Mouse (Mus musculus) lung, postnatal 0 days (tissue): ENCODE measurements around the gene Glt6d1. TPM values are rescaled to one million over a fixed set of nuclear protein-coding genes. Genes with fewer than 3 reads are reported as not detected.

Experiments
- ATAC-seq: fragments of 200-750 bp; cut with Nextera tagmentation; 2 replicates; pipeline ENCODE4 v1.8.0; 2017; ENCODE audit warnings: moderate library complexity
- DNase-seq: peaks from one replicate; pipeline ENCODE4 v3.0.0-alpha.2; 2016; ENCODE audit warnings: low spot score
- H3K27ac ChIP-seq: fragments of 300-500 bp; sonication (generic); 2 replicates; pipeline ENCODE4 v1.5.1; 2014; ENCODE audit warnings: antibody characterized with exemption, mild to moderate bottlenecking, low read length, mixed read lengths
- H3K27me3 ChIP-seq: fragments of 300-500 bp; sonication (generic); replicated peaks from 2 replicates; pipeline ENCODE4 v1.6.1; 2014; ENCODE audit warnings: low read length, mixed read lengths; ENCODE audit not compliant: insufficient read depth
- H3K36me3 ChIP-seq: fragments of 300-500 bp; sonication (generic); 2 replicates; pipeline ENCODE4 v1.6.1; 2014; ENCODE audit warnings: low read length, mixed read lengths; ENCODE audit not compliant: insufficient read depth
- H3K4me1 ChIP-seq: fragments of 300-500 bp; sonication (generic); 2 replicates; pipeline ENCODE4 v1.6.1; 2014; ENCODE audit warnings: antibody characterized with exemption, low read depth, low read length, mixed read lengths; ENCODE audit not compliant: insufficient read depth
- H3K4me2 ChIP-seq: fragments of 300-500 bp; sonication (generic); replicated peaks from 2 replicates; pipeline ENCODE4 v1.6.1; 2014; ENCODE audit warnings: low read depth, mild to moderate bottlenecking, low read length, moderate library complexity, mixed read lengths
- H3K4me3 ChIP-seq: fragments of 300-500 bp; sonication (generic); 2 replicates; pipeline ENCODE4 v1.5.1; 2014; ENCODE audit warnings: low read depth, low read length
- H3K9ac ChIP-seq: fragments of 300-500 bp; sonication (generic); replicated peaks from 2 replicates; pipeline ENCODE4 v1.6.1; 2014; ENCODE audit warnings: low read depth, mild to moderate bottlenecking
- H3K9me3 ChIP-seq: fragments of 300-500 bp; sonication (generic); 2 replicates; pipeline ENCODE4 v1.6.1; 2016; ENCODE audit warnings: low read length, mixed read lengths
- CTCF ChIP-seq: IDR thresholded peaks from 2 replicates; pipeline ENCODE4 v1.5.1; 2016; ENCODE audit warnings: antibody characterized with exemption, mild to moderate bottlenecking
- EP300 ChIP-seq: IDR thresholded peaks from 2 replicates; pipeline ENCODE4 v1.6.1; 2016; ENCODE audit warnings: antibody characterized with exemption, mild to moderate bottlenecking, control low read depth
- WGBS: fragments of 180-500 bp; shearing (Covaris S2); extraction: QIAGEN DNeasy Blood & Tissue Kit; methylation state at CpG from one replicate; pipeline ENCODE4 v1.1.7; 2014; 5-methylcytosine and 5-hydroxymethylcytosine counted together
- polyA plus RNA-seq: library from polyadenylated mRNA; unstranded; fragments of >200 nt; fragmentation: Nextera tagmentation; extraction: Ambion mirVana; gene quantifications from 2 replicates; pipeline ENCODE4 v1.2.1, GENCODE M21; 2015

The Glt6d1 gene
- polyA plus RNA-seq, 1 experiment from 2014 or later, result not detected

- TF ChIP-seq EP300 (no peak), CTCF (no peak)
- Histone ChIP-seq H3K9me3 (no peaks in the 10 kb centered on the region), H3K4me1 (peaks cover 6% of the 10 kb centered on the region), H3K27ac (no peak overlapping the region), H3K4me3 (no peak overlapping the region), H3K27me3 (0 out of 2 replicates have a peak, but pooled peaks cover 4% of the 10 kb centered on the region), H3K4me2 (no peak overlapping the region), H3K9ac (no peak overlapping the region), H3K36me3 (no peaks in the 10 kb centered on the region)
- no peak for ATAC-seq
- 70% methylated on average over 3 of the region's 3 CpGs for WGBS
- DNase-seq, result no peak
Measured at GRCm38 (mm10) chr2:25859891-25860290, 44.2 kb upstream of the Glt6d1 start.

- TF ChIP-seq EP300, result no peak
- TF ChIP-seq CTCF, result no peak
- Histone ChIP-seq H3K27me3 (no peaks in the 10 kb centered on the region), H3K9ac (no peak overlapping the region), H3K4me3 (no peak overlapping the region), H3K9me3 (no peaks in the 10 kb centered on the region), H3K36me3 (no peaks in the 10 kb centered on the region), H3K4me1 (0 out of 2 replicates have a peak, but pooled peaks cover 3% of the 10 kb centered on the region), H3K27ac (no peak overlapping the region), H3K4me2 (no peak overlapping the region)
- 68% methylated on average over 5 of the region's 5 CpGs for WGBS
- DNase-seq, result no peak
- no peak for ATAC-seq
Measured at GRCm38 (mm10) chr2:25853998-25854397, 38.4 kb upstream of the Glt6d1 start.

- 5% methylated on average over 3 of the region's 3 CpGs for WGBS
- Histone ChIP-seq H3K9ac (no peak overlapping the region), H3K4me2 (no peak overlapping the region), H3K36me3 (no peaks in the 10 kb centered on the region), H3K4me1 (0 out of 2 replicates have a peak, but pooled peaks cover 3% of the 10 kb centered on the region), H3K27me3 (no peaks in the 10 kb centered on the region), H3K9me3 (no peaks in the 10 kb centered on the region), H3K4me3 (no peak overlapping the region), H3K27ac (0 out of 2 replicates have a peak overlapping the region, but pooled peaks have one; percentile 20)
- ATAC-seq, result peak; percentile 86
- peak; percentile 61 for DNase-seq
- TF ChIP-seq CTCF (no peak), EP300 (peak; percentile 63)
Measured at GRCm38 (mm10) chr2:25852626-25853025, 37.0 kb upstream of the Glt6d1 start.

- Histone ChIP-seq H3K9ac (no peak overlapping the region), H3K4me3 (no peak overlapping the region), H3K9me3 (no peaks in the 10 kb centered on the region), H3K27ac (no peak overlapping the region), H3K36me3 (no peaks in the 10 kb centered on the region), H3K4me1 (0 out of 2 replicates have a peak, but pooled peaks cover 3% of the 10 kb centered on the region), H3K27me3 (no peaks in the 10 kb centered on the region), H3K4me2 (no peak overlapping the region)
- WGBS, result 17% methylated on average over 4 of the region's 4 CpGs
- TF ChIP-seq EP300, result no peak
- TF ChIP-seq CTCF, result peak; percentile 79
- DNase-seq (peak; percentile 28), ATAC-seq (no peak)
Measured at GRCm38 (mm10) chr2:25850330-25850729, 34.7 kb upstream of the Glt6d1 start.

- DNase-seq (no peak), ATAC-seq (no peak)
- Histone ChIP-seq H3K4me1 (no peaks in the 10 kb centered on the region), H3K27ac (no peak within 1 kb of the TSS), H3K4me3 (no peak within 1 kb of the TSS), H3K4me2 (no peak within 1 kb of the TSS), H3K36me3 (no peaks in the 10 kb centered on the region), H3K27me3 (no peaks in the 10 kb centered on the region), H3K9ac (no peak within 1 kb of the TSS), H3K9me3 (no peaks in the 10 kb centered on the region)
- WGBS, result 72% methylated on average over 16 of the region's 16 CpGs
- TF ChIP-seq CTCF, result no peak
- no peak for TF ChIP-seq EP300
Measured at GRCm38 (mm10) chr2:25847226-25847625, 31.6 kb upstream of the Glt6d1 start, which contains the start of gene Sohlh1. TSS of gene Sohlh1 (minus strand) at chr2:25847248.

GRCm38 (mm10) chr2:25846516-25846915 is 30.9 kb upstream of the Glt6d1 start:
- WGBS, result 81% methylated on average over 8 of the region's 8 CpGs

GRCm38 (mm10) chr2:25844097-25844496 is 28.4 kb upstream of the Glt6d1 start:
- Histone ChIP-seq H3K4me3 (no peak overlapping the region), H3K27ac (no peak overlapping the region), H3K9me3 (no peaks in the 10 kb centered on the region), H3K36me3 (no peaks in the 10 kb centered on the region), H3K9ac (no peak overlapping the region), H3K27me3 (no peaks in the 10 kb centered on the region), H3K4me1 (no peaks in the 10 kb centered on the region), H3K4me2 (no peak overlapping the region)
- DNase-seq, result no peak
- ATAC-seq, result no peak
- WGBS, result 95% methylated on average over 3 of the region's 3 CpGs
- no peak for TF ChIP-seq EP300
- TF ChIP-seq CTCF, result no peak

More at GRCm38 (mm10) chr2:25846516-25846915, 30.9 kb upstream of the Glt6d1 start:
- Histone ChIP-seq H3K9me3 (no peaks in the 10 kb centered on the region), H3K36me3 (no peaks in the 10 kb centered on the region), H3K9ac (no peak overlapping the region), H3K27me3 (no peaks in the 10 kb centered on the region), H3K4me1 (no peaks in the 10 kb centered on the region), H3K27ac (no peak overlapping the region), H3K4me3 (no peak overlapping the region), H3K4me2 (no peak overlapping the region)
- no peak for TF ChIP-seq CTCF
- TF ChIP-seq EP300, result no peak
- no peak for DNase-seq
- ATAC-seq, result no peak
